Mouse (Mus musculus): ENCODE measurements around the gene Cntnap4. TPM values are rescaled to one million over a fixed set of nuclear protein-coding genes. Genes with fewer than 3 reads are reported as not detected.
A peak's percentile ranks its signal among the peaks of the same experiment; 100 is the strongest.

Cntnap4 gene
- polyA plus RNA-seq, 1 experiment: 4.6 TPM

- no peak overlapping the region for H3K4me2 ChIP-seq (ENCODE audit: low read depth)
- no peaks in the 10 kb centered on the region for H3K36me3 ChIP-seq (ENCODE audit: control insufficient read depth, insufficient read depth)
- no peaks in the 10 kb centered on the region for H3K27me3 ChIP-seq (ENCODE audit: control insufficient read depth, insufficient read depth, insufficient read length)
- no peak overlapping the region for H3K4me3 ChIP-seq
- TF ChIP-seq MYOG (IDR thresholded peaks at IDR 0.05; ENCODE audit: control insufficient read depth in 1 of 3, insufficient read depth in 1 of 3, insufficient read length in 2 of 3, low read depth in 2 of 3) (no peak), REST (IDR thresholded peaks at IDR 0.05; ENCODE audit: insufficient read depth, insufficient read length) (no peak), POLR2AphosphoS2 (IDR thresholded peaks at IDR 0.05; ENCODE audit: insufficient read length, low read depth) (no peak), E2F4 (IDR thresholded peaks at IDR 0.05; ENCODE audit: insufficient read depth) (no peak), SRF (IDR thresholded peaks at IDR 0.05; ENCODE audit: control insufficient read depth, insufficient read length, low read depth) (no peak), USF1 (IDR thresholded peaks at IDR 0.05; ENCODE audit: low read depth) (no peak), TCF12 (IDR thresholded peaks at IDR 0.05; ENCODE audit: insufficient read depth, poor library complexity, severe bottlenecking) (no peak), MAX (IDR thresholded peaks at IDR 0.05; ENCODE audit: low read depth) (no peak), TCF3 (IDR thresholded peaks at IDR 0.05; ENCODE audit: insufficient read length, low read depth) (no peak), MYOD1 (IDR thresholded peaks at IDR 0.05; ENCODE audit: control insufficient read depth in 1 of 3, insufficient read length in 2 of 3, low read depth in 2 of 3) (no peak), POLR2A (IDR thresholded peaks at IDR 0.05; ENCODE audit: insufficient read length, low read depth) (no peak), CEBPB (IDR thresholded peaks at IDR 0.05; ENCODE audit: insufficient read depth, poor library complexity, severe bottlenecking) (no peak)
- H3ac ChIP-seq (ENCODE audit: control insufficient read depth, insufficient read length): no peak overlapping the region
- no peaks in the 10 kb centered on the region for H3K79me2 ChIP-seq (ENCODE audit: control insufficient read depth, insufficient read depth)
Observed at GRCm38 (mm10) chr8:112599975-112600374, 30.1 kb downstream of the Cntnap4 start.

GRCm38 (mm10) chr8:112601150-112601549, 31.3 kb downstream of the Cntnap4 start:
- TF ChIP-seq POLR2A (IDR thresholded peaks at IDR 0.05; ENCODE audit: insufficient read length, low read depth): no peak
- TF ChIP-seq TCF3 (IDR thresholded peaks at IDR 0.05; ENCODE audit: insufficient read length, low read depth): no peak
- TF ChIP-seq TCF12 (IDR thresholded peaks at IDR 0.05; ENCODE audit: insufficient read depth, poor library complexity, severe bottlenecking): no peak
- TF ChIP-seq REST (IDR thresholded peaks at IDR 0.05; ENCODE audit: insufficient read depth, insufficient read length): no peak
- no peak for TF ChIP-seq MYOD1 (IDR thresholded peaks at IDR 0.05; ENCODE audit: control insufficient read depth in 1 of 3, insufficient read length in 2 of 3, low read depth in 2 of 3)
- no peak overlapping the region for H3ac ChIP-seq (ENCODE audit: control insufficient read depth, insufficient read length)
- H3K79me2 ChIP-seq (ENCODE audit: control insufficient read depth, insufficient read depth): no peaks in the 10 kb centered on the region
- H3K4me3 ChIP-seq: no peak overlapping the region
- H3K4me2 ChIP-seq (ENCODE audit: low read depth): no peak overlapping the region
- H3K36me3 ChIP-seq (ENCODE audit: control insufficient read depth, insufficient read depth): no peaks in the 10 kb centered on the region
- no peaks in the 10 kb centered on the region for H3K27me3 ChIP-seq (ENCODE audit: control insufficient read depth, insufficient read depth, insufficient read length)

GRCm38 (mm10) chr8:112610121-112610520, 40.3 kb downstream of the Cntnap4 start:
- no peak for TF ChIP-seq MAX (IDR thresholded peaks at IDR 0.05; ENCODE audit: low read depth)
- TF ChIP-seq SRF (IDR thresholded peaks at IDR 0.05; ENCODE audit: control insufficient read depth, insufficient read length, low read depth): no peak
- no peak for TF ChIP-seq MYOG (IDR thresholded peaks at IDR 0.05; ENCODE audit: control insufficient read depth in 1 of 3, insufficient read depth in 1 of 3, insufficient read length in 2 of 3, low read depth in 2 of 3)
- TF ChIP-seq TCF3 (IDR thresholded peaks at IDR 0.05; ENCODE audit: insufficient read length, low read depth): no peak
- no peak for TF ChIP-seq TCF12 (IDR thresholded peaks at IDR 0.05; ENCODE audit: insufficient read depth, poor library complexity, severe bottlenecking)
- TF ChIP-seq CEBPB (IDR thresholded peaks at IDR 0.05; ENCODE audit: insufficient read depth, poor library complexity, severe bottlenecking): no peak
- TF ChIP-seq REST (IDR thresholded peaks at IDR 0.05; ENCODE audit: insufficient read depth, insufficient read length): no peak
- TF ChIP-seq MYOD1 (IDR thresholded peaks at IDR 0.05; ENCODE audit: control insufficient read depth in 1 of 3, insufficient read length in 2 of 3, low read depth in 2 of 3): no peak
- TF ChIP-seq E2F4 (IDR thresholded peaks at IDR 0.05; ENCODE audit: insufficient read depth): no peak

GRCm38 (mm10) chr8:112628791-112629190, 58.9 kb downstream of the Cntnap4 start:
- H3K36me3 ChIP-seq (ENCODE audit: control insufficient read depth, insufficient read depth): no peaks in the 10 kb centered on the region
- no peak overlapping the region for H3K4me3 ChIP-seq
- no peak for TF ChIP-seq TCF3 (IDR thresholded peaks at IDR 0.05; ENCODE audit: insufficient read length, low read depth)
- no peak for TF ChIP-seq SRF (IDR thresholded peaks at IDR 0.05; ENCODE audit: control insufficient read depth, insufficient read length, low read depth)
- TF ChIP-seq MYOD1 (IDR thresholded peaks at IDR 0.05; ENCODE audit: control insufficient read depth in 1 of 3, insufficient read length in 2 of 3, low read depth in 2 of 3): no peak
- no peak for TF ChIP-seq MYOG (IDR thresholded peaks at IDR 0.05; ENCODE audit: control insufficient read depth in 1 of 3, insufficient read depth in 1 of 3, insufficient read length in 2 of 3, low read depth in 2 of 3)
- TF ChIP-seq USF1 (IDR thresholded peaks at IDR 0.05; ENCODE audit: low read depth): no peak
- no peak for TF ChIP-seq CEBPB (IDR thresholded peaks at IDR 0.05; ENCODE audit: insufficient read depth, poor library complexity, severe bottlenecking)
- TF ChIP-seq TCF12 (IDR thresholded peaks at IDR 0.05; ENCODE audit: insufficient read depth, poor library complexity, severe bottlenecking): no peak
- TF ChIP-seq POLR2AphosphoS2 (IDR thresholded peaks at IDR 0.05; ENCODE audit: insufficient read length, low read depth): no peak
- no peak for TF ChIP-seq E2F4 (IDR thresholded peaks at IDR 0.05; ENCODE audit: insufficient read depth)
- TF ChIP-seq POLR2A (IDR thresholded peaks at IDR 0.05; ENCODE audit: insufficient read length, low read depth): no peak
- no peak for TF ChIP-seq MAX (IDR thresholded peaks at IDR 0.05; ENCODE audit: low read depth)
- H3K27me3 ChIP-seq (ENCODE audit: control insufficient read depth, insufficient read depth, insufficient read length): no peaks in the 10 kb centered on the region
- H3K79me2 ChIP-seq (ENCODE audit: control insufficient read depth, insufficient read depth): no peaks in the 10 kb centered on the region
- H3ac ChIP-seq (ENCODE audit: control insufficient read depth, insufficient read length): no peak overlapping the region
- no peak overlapping the region for H3K4me2 ChIP-seq (ENCODE audit: low read depth)

More at GRCm38 (mm10) chr8:112610121-112610520, 40.3 kb downstream of the Cntnap4 start:
- H3K36me3 ChIP-seq (ENCODE audit: control insufficient read depth, insufficient read depth): no peaks in the 10 kb centered on the region
- peak overlapping the region; percentile 36 for H3K4me2 ChIP-seq (ENCODE audit: low read depth)
- no peak overlapping the region for H3ac ChIP-seq (ENCODE audit: control insufficient read depth, insufficient read length)
- H3K79me2 ChIP-seq (ENCODE audit: control insufficient read depth, insufficient read depth): no peaks in the 10 kb centered on the region
- no peak overlapping the region for H3K4me3 ChIP-seq
- no peaks in the 10 kb centered on the region for H3K27me3 ChIP-seq (ENCODE audit: control insufficient read depth, insufficient read depth, insufficient read length)

- Histone ChIP-seq H3K36me3 (ENCODE audit: control insufficient read depth, insufficient read depth) (no peaks in the 10 kb centered on the region), H3K27me3 (ENCODE audit: control insufficient read depth, insufficient read depth, insufficient read length) (no peaks in the 10 kb centered on the region), H3K4me2 (ENCODE audit: low read depth) (no peak overlapping the region), H3K79me2 (ENCODE audit: control insufficient read depth, insufficient read depth) (no peaks in the 10 kb centered on the region), H3ac (ENCODE audit: control insufficient read depth, insufficient read length) (no peak overlapping the region), H3K4me3 (no peak overlapping the region)
- TF ChIP-seq POLR2A (IDR thresholded peaks at IDR 0.05; ENCODE audit: insufficient read length, low read depth) (no peak), POLR2AphosphoS2 (IDR thresholded peaks at IDR 0.05; ENCODE audit: insufficient read length, low read depth) (no peak), CEBPB (IDR thresholded peaks at IDR 0.05; ENCODE audit: insufficient read depth, poor library complexity, severe bottlenecking) (no peak), REST (IDR thresholded peaks at IDR 0.05; ENCODE audit: insufficient read depth, insufficient read length) (no peak), TCF12 (IDR thresholded peaks at IDR 0.05; ENCODE audit: insufficient read depth, poor library complexity, severe bottlenecking) (no peak), E2F4 (IDR thresholded peaks at IDR 0.05; ENCODE audit: insufficient read depth) (no peak), TCF3 (IDR thresholded peaks at IDR 0.05; ENCODE audit: insufficient read length, low read depth) (no peak), MAX (IDR thresholded peaks at IDR 0.05; ENCODE audit: low read depth) (no peak), USF1 (IDR thresholded peaks at IDR 0.05; ENCODE audit: low read depth) (no peak), MYOG (IDR thresholded peaks at IDR 0.05; ENCODE audit: control insufficient read depth in 1 of 3, insufficient read depth in 1 of 3, insufficient read length in 2 of 3, low read depth in 2 of 3) (no peak), MYOD1 (IDR thresholded peaks at IDR 0.05; ENCODE audit: control insufficient read depth in 1 of 3, insufficient read length in 2 of 3, low read depth in 2 of 3) (no peak), SRF (IDR thresholded peaks at IDR 0.05; ENCODE audit: control insufficient read depth, insufficient read length, low read depth) (no peak)
Observed at GRCm38 (mm10) chr8:112652657-112653056, 82.8 kb downstream of the Cntnap4 start.
